Mouse (Mus musculus): ENCODE measurements around the gene Aspa.
"Not testable (repeated sequence)": the region's sequence is repeated elsewhere in the genome, so short reads cannot be mapped to it uniquely, and the experiment has no call there.

Gene Aspa

DNA sequence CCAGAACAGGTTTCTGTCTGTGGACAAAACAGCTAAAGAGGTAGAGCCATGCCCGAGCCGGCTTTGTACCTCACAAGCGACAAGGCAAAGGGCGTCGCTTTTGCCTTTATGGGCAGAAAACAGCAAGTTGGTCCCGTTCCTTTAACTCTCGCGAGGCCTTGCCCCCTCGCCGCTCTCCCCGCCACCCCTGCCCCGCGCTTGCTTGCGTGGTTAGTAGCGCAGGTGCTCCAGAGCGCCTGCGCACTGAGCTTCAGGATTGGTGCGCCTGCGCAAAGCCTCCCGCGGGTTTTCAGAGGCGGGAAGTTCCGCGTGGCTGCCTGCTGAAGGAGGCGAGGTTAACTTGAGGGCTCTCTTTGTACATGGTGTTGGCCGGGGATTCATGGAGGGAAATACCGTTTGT lies at the start of gene Aspa, which contains the start of the genes Gm49340 and Spata22:
Gene Aspa, minus strand, starts transcription at position 155 of the 400 bp plus-strand sequence.
Gene Gm49340, plus strand, starts transcription at position 300 of the 400 bp plus-strand sequence.
Gene Spata22, plus strand, starts transcription at position 300 of the 400 bp plus-strand sequence.
- no peak for DNase-seq (ENCODE audit: extremely low spot score, low spot score)

DNA sequence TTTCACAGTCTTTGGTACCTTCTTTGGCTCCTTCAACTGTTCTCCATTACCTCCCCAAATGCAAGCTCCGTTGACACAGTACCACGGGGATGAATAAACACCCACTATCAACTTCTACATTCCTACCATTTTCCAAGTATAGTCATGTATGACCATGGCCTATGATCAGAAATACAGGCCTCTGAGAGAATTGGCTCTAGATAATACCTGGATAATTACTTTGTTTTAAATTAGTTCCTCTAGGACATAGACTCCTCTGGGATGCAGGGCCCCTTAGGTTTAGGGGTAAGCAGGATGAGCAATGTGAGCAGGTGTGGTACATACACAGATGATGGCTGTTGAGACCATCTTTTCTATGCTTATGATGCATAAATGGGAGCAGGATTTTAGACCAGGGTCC lies 41.5 kb upstream of the Aspa start, which contains the start of gene Olfr376:
Gene Olfr376, plus strand, starts transcription at position 301 of the 400 bp plus-strand sequence.
- DNase-seq (ENCODE audit: extremely low spot score, low spot score): no peak

DNA sequence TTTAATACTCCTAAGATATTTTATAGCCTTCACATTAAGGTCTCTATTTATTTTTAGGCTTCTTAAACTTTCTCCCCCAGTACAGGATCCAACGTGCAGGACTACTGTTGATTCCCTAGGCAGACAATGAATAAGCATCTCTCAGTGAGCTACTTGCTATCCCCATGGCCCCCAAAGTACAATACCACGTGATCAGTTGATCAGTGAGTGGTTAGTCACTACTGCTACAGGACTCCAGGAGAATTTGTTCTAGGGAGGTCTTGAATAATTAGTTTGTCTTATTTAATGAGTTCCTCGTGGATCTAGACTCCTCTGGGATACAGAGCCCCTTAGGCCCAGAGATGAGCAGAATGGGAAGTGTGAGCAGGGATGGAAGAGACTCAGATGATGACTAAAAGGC lies 21.1 kb upstream of the Aspa start, which contains the start of gene Olfr20:
Gene Olfr20, plus strand, starts transcription at position 301 of the 400 bp plus-strand sequence.
- DNase-seq (ENCODE audit: extremely low spot score, low spot score): no peak

DNA sequence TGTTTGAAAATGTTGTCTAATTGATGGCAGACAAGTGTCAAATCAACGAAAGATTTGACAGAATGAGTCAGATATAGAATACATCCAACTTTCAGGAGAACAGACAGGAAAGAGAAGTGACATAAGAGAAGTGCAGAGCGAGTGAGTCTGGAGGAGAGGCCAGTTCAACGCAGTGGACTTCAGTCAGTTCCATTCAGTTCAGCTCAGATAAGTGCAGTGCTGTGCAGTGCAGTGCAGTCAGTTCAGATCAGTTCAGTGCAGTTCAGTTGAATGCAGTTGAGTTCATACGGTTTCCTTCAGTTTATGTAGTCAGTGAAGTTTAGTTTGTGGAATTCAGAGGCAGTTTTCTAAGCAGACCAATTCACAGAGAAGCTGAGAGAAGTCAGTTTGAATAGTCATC lies 7.5 kb upstream of the Aspa start:
- DNase-seq (ENCODE audit: extremely low spot score, low spot score): no peak

DNA sequence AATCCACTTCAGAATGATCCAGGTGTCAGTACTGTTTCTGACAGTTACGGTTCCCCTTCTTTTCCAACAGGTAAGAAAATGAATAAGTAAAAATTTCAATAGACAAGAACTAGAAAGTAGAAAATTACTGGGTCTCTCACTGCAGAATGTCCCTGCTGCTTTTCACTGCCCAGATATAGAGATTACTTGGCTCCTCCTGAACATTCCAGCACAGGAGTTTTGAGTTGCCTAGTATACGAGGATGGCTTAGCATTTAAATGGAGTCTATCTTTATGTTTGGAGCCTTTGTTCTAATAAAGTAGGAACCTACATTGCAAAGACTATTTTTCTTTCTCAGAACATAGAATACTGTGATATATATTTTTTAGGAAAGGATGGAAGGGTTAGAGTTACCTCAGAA lies 4.0 kb upstream of the Aspa start:
- DNase-seq (ENCODE audit: extremely low spot score, low spot score): no peak

DNA sequence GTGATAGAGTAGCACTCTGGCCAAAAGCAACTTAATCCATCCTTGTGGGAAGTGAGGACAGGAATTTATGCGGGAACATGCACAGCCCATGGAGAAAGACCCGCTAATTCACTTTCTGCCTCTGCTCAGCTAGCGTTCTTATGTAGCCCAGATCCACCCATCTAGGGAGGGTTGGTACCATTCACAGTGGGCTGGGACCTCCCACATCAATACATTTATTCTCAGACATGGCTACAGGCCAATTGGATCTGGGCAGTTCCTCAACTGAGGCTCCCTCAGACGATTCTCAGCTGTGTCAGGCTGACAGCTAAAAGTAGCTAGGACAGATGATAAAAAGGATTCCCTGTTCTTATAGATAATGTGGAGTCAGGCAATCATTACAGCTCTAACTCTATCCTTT lies 2.0 kb downstream of the Aspa start:
- no peak for DNase-seq (ENCODE audit: extremely low spot score, low spot score)

DNA sequence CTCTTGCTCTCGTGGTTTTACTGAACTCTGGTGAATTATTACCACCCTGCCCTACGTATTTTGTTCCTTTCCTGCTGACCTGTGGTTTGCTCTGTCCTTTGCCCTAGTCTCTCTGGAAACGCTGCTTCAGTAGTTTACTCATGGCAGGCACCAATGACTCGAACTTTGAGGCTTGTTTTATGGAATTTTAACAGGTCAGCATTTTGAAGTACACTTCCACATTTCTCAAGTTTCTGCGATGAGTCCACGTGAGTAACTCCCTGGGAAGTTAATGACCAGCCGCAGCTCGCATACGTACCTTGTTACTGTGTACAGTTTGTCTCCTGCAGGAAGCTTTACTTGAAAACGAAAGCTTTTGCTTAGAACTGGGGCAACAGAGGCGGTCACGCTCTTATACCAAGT lies 2.9 kb downstream of the Aspa start:
- no peak for DNase-seq (ENCODE audit: extremely low spot score, low spot score)

DNA sequence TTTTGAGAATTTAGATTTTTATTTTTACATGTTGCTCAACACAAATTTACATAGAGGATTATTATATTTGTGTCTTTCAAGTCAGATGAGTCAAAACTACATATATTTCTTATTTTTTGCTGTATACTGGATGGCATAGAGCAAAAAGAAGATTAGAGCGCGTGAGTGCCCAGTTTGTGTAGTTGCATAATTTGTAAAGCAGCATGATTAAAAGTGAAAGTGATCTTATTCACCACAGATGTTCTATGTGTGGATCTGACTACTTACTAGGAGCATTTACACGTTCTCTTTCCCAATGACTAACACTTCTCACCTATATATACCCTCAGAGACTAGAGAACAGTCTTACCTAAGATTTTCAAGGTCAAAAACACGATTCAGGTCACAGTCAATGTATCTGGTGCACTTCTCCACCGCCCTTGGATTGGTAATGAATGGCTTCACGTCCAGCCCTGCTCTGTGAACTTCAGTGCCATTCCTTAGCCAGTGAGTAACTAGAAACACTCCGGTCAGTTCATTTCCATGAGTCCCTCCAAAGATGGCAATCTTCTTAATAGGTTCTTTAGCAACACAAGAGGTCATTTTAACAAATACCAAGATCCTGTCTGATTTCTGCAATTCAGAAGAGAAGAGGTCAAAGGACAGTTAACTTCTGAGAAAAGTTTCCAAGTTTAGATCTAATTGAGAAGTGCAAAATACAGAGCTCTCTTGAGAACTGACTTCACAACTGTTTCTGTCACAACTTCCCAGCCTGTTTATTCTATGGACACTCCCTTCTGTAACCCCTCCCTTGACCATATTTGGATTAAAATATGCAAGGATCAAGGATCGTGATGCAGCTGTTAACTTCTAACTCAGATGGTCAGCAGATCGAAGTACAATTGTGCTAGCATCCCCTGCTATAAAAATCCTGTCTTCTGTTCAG lies 5.2 kb downstream of the Aspa start:
- DNase-seq (ENCODE audit: extremely low spot score, low spot score): no peak

DNA sequence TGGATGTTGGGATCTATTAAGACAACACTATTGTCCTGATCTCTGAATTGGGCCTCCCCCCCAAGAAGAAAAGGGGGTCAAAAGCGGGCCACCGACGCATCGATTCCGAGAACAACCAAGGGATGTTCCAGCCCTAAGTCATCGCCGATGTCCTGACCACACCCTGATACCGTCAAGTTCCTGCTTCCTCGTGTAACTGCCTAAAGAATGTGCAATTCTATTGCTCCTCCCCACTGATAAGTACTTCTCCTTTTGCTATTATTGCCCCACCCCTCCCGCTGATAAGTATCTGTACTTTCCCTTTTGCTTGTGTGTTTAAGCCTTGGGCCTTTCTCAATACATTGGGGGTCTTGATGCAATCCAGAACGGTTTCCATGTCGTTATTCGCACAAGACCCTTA lies 8.3 kb downstream of the Aspa start:
- not testable (repeated sequence) for DNase-seq (ENCODE audit: extremely low spot score, low spot score)

DNA sequence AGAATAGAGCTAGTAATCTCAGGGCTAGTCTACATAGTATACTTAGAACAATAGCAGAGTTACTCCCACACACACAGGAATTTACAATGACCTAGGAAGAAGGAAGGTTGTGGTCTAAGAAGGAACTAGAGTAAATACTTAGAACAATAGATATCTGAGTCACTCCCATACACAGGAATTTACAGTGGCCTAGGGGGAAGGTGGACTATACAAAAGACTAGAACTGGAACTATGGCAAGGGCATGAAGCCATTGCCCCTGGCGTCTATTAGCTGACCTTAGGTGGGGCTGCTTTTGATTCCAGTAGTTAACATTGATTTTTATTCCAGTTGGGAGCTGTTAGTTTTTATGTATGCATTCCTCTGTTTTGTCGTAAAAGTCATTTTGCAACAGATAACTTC lies 10.8 kb downstream of the Aspa start:
- DNase-seq (ENCODE audit: extremely low spot score, low spot score): not testable (repeated sequence)

DNA sequence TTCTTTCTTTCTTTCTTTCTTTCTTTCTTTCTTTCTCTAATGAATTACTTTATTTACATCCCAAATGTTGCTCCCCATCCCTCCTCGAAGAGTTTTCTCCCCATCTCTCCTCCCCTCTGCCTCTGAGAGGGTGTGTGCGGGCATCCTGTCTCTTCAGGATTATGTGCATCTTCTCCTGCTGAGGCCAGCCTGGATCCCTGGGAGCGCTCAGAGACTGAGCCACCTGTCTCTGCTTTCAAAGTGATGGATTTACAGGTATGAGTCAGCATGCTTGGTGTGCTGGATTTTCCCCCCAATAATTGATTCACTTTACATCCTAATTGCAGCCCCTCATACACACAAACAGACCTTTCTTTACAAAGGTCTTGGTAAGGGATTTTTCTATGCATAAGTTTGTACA lies 13.4 kb downstream of the Aspa start:
- no peak for DNase-seq (ENCODE audit: extremely low spot score, low spot score)

DNA sequence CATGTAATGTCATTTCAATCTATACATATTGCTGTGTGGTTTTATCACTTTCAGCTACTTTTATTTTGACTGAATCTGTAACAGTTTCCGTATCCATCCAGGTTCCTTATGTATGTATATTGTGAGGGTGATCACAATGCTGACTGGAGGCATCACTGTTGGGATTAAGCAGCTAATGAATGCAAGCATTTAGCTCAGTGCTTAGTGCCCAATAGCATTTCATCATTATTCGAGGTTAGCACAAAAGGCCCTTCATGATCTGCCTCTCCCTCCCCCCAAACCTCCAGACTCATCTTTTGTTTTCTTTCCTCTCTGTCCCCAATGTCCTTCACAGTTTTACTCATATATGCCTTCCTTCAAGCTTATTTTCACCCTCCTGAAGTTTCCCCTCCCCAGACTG lies 26.3 kb downstream of the Aspa start:
- no peak for DNase-seq (ENCODE audit: extremely low spot score, low spot score)

DNA sequence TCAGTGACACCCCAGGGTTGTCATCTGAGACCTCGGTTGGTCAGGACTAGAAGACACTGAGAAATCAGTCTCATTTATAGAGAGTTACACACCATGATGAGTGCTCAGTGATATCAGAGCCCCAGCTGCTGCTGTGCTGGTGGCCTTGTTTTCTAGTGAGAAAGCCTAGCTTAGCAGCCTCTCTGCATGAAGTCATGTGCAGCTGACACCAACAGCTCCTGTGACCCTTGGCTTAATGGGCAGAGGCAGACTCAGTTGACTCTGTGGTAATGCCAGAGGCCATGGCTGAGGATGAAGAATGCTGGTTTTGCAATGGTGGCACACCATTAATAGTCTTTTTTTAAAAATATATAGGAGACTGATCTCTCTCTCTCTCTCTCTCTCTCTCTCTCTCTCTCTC lies 39.8 kb downstream of the Aspa start:
- DNase-seq (ENCODE audit: extremely low spot score, low spot score): no peak

DNA sequence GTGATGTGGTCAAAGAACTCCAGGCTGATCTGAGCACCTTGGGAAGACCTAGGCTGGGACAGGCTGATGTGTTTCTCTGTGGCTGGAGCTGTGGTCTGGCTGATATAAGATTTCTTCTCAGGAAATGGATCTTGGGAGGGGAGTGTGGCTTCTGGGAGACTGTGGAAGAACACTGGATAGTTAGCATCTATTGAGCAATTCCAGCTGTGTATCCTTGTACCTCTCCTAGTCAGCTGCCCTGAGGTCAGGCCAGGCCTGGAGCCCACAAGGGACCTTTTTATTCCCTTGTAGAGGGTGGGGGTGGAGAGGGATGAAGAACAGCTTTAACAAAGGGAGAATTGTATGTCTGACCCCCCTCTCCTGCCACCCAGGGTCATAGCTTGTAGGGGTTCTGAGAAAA lies 45.0 kb downstream of the Aspa start:
- no peak for DNase-seq (ENCODE audit: extremely low spot score, low spot score)

DNA sequence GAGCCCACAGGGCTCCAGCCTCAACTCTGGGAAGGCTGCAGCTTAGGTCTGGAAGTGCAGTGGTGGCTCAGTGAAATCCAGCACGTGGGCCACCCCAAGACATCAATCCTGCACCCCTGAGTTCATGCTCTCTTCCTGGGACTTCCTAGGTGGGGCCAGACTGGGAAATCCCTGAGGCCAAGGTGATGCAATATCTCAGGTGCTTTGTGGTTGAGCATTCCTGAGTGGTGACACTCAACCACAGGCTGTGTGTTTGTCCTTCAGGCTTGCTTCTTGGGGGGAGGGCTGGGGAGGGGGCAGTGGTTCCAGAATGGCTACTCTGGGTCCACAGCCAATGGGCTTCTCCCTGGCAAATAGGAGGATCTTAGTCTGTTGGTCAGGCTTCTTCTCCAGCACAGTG lies 45.5 kb downstream of the Aspa start:
- no peak for DNase-seq (ENCODE audit: extremely low spot score, low spot score)

DNA sequence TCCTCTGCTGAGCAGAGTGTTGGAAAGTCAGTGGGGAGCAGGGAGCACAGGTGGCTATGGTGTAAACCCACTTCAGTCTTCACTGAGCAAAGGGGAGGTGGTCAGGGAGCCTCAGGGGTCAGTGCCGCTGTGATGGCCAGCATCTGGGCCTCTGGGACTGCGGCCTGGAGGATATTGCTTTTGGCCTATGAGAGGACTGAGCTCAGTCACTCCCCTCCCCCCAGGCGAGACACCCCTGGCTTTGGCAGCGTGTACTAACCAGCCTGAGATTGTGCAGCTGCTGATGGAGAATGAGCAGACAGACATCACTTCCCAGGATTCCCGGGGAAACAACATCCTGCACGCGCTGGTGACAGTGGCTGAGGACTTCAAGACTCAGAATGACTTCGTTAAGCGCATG lies 46.0 kb downstream of the Aspa start:
- no peak for DNase-seq (ENCODE audit: extremely low spot score, low spot score)

DNA sequence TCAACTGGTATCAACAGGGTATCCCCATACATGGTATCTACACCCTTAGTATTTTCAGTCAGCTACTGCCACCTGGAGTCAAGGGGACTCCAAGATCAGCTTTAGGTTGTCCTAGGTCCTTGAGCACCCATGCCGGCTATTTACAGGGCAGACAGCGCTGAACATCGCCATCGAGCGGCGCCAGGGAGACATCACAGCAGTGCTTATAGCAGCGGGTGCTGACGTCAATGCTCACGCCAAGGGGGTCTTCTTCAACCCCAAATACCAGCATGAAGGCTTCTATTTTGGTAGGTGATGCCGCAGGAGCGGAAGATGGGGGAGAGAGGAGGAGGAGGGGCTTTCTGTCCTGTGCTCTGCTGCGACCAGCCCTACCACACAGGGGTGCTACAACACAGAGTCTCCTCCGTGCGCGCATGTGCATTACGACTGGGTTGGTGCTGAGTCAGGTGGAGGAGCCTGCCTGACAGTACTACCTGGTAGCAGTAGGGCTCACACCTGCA lies 47.8 kb downstream of the Aspa start:
- DNase-seq (ENCODE audit: extremely low spot score, low spot score): peak; percentile 55

DNA sequence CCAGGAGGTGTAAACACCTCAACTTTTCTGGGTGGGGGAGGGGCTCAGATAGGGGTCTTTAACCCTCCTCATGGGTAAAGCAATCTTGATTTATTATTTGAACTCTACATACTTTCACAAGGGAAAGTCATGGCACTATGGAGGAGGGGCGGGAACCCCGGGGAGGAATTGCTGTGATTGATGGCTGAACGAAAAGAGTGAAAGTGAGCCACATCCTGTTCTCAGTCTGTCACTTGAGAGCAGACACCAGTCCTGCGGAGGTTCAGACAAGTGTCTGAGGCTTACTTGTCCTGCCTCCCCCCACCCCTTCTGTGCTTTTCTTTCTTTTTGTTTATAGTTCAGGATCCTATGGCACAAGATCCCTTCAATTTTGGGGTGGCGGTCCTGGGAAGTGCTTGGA lies 48.7 kb downstream of the Aspa start:
- peak; percentile 17 for DNase-seq (ENCODE audit: extremely low spot score, low spot score)

DNA sequence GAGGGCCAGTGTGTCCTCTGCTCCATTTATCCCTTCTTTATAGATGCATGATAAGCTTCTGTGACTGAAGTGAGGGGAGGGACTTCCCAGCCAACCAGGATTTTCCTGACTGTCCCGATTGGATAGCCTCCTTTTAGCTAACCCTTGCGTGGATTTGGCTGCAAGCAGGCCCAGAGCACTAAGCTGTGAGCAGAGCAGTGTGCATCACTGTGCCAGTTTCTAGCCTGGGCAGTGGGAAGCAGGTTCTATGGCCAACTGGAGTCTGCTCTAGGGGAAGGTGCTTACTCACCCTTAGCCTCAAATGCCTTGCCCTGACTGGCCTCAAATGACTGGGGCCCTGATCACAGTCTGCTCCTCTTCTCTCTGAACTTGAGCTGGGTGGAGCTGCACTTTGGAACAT lies 54.6 kb downstream of the Aspa start:
- DNase-seq (ENCODE audit: extremely low spot score, low spot score): no peak

DNA sequence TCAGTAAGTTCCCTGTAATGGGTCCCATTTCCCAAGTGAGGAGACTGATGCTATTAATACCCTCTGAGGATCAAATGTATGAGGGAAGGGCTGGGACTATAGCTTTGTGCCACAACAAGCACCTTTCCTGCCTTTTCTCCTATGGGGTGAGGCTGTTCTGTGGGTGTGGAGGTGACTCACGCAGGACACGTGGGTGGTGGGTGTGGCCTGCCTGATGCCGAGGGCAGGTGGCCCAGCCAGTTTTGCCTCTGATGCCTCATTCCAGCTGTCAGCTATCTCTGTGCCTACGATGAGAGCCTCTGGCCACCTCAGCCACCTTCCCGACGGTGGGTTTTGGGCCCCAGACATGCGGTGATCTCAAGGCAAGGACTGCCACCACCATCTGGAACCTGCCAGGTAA lies 62.1 kb downstream of the Aspa start, which contains the start of gene Trpv3:
Gene Trpv3, plus strand, starts transcription at position 122 of the 400 bp plus-strand sequence.
- no peak for DNase-seq (ENCODE audit: extremely low spot score, low spot score)

DNA sequence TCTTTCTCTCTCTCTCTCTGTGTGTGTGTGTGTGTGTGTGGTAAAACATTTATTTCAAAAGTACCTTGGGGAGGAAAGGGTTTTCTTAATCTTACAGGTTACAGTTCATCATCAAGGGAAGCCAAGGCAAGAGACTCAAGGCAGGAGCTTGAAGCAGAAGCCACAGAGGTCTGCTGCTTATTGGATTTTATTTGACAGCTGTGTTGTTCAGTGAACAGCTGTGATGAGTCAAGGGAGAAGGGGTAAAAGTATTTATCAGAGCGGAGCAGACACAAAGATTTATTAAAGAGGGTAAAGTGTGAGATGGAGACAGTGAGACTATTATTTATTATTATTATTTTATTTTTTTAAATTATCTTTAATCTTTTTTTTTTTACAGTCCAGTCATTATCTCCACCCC lies 68.0 kb downstream of the Aspa start:
- no peak for DNase-seq (ENCODE audit: extremely low spot score, low spot score)

DNA sequence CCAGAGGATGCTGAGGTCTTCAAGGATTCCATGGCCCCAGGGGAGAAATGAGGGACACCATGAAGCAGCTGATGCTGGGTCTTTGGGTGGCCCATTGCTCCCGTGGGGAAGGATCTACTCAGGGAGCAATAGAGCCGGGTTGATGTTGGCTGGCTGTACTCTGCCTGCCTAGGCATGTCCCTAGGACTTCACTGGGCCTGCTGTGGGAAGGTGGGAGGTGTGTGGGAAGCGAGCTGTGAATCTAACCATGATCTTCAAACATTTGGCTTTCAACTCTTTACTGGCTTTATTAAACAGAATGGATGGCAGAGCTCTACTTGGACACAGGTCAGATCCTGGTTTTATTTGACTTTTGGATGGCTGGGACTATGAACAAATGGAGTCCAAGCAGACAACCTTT lies 68.9 kb downstream of the Aspa start:
- no peak for DNase-seq (ENCODE audit: extremely low spot score, low spot score)

DNA sequence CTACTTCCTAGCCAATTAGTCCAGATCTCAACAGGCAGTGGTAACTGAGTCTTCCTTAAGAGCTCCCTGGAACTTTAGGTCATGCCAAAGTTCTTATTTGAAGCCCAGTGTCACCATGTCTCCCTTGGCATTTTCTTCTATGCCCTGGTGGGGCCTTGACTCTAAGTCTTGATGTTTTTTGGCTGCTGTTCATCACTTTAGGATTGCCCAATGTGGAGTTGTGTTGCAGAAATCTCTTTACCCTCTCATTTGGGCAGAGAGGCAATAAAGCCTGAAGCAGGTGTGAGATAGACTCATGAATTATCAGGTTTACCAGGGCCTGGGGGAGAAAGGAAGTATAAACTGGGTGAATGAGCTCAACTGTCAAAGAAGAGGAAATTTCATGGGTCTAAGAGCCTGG lies 70.7 kb downstream of the Aspa start:
- DNase-seq (ENCODE audit: extremely low spot score, low spot score): no peak

All from neural tube, embryonic 10.5 days (tissue).